Mouse (Mus musculus): Measurements from ENCODE around the gene Utp4. TPM values are rescaled to one million over a fixed set of nuclear protein-coding genes. Genes with fewer than 3 reads are reported as not detected.
"Not testable (repeated sequence)": the region's sequence is repeated elsewhere in the genome, so short reads cannot be mapped to it uniquely, and the experiment has no call there.

Gene Utp4
- polyA plus RNA-seq, 1 experiment from 2014 or later = 59.2 TPM

- DNase-seq (ENCODE audit: low spot score) = no peak
- no peak for ATAC-seq (replicated peaks; ENCODE audit: low FRiP score, low read depth)
- 85% methylated on average over 8 of the region's 8 CpGs for WGBS
- no peaks in the 10 kb centered on the region for H3K9me3 ChIP-seq (replicated peaks; ENCODE audit: low read length)
- H3K36me3 ChIP-seq (ENCODE audit: insufficient read depth, low read length) = peaks cover 32% of the 10 kb centered on the region
- H3K27me3 ChIP-seq (ENCODE audit: insufficient read depth, low read length) = no peaks in the 10 kb centered on the region
- H3K4me1 ChIP-seq (replicated peaks; ENCODE audit: insufficient read depth, low read length) = no peaks in the 10 kb centered on the region
- TF ChIP-seq CTCF (IDR thresholded peaks at IDR 0.05; ENCODE audit: low read depth) = no peak
- no peak overlapping the region for H3K4me2 ChIP-seq (ENCODE audit: low read length)
- H3K4me3 ChIP-seq (replicated peaks; ENCODE audit: low read depth, low read length) = no peak overlapping the region
- no peak overlapping the region for H3K9ac ChIP-seq (ENCODE audit: low read depth, low read length)
- no peak overlapping the region for H3K27ac ChIP-seq
These were observed 13.2 kb upstream of the Utp4 start for GRCm38 (mm10) chr8:106880121-106880707.

GRCm38 (mm10) chr8:106884094-106884493 lies 9.3 kb upstream of the Utp4 start:
- not testable (repeated sequence) for H3K27me3 ChIP-seq (ENCODE audit: insufficient read depth, low read length); H3K4me2 ChIP-seq (ENCODE audit: low read length); H3K27ac ChIP-seq; H3K4me3 ChIP-seq (replicated peaks; ENCODE audit: low read depth, low read length); ATAC-seq (replicated peaks; ENCODE audit: low FRiP score, low read depth); H3K9me3 ChIP-seq (replicated peaks; ENCODE audit: low read length); H3K9ac ChIP-seq (ENCODE audit: low read depth, low read length); DNase-seq (ENCODE audit: low spot score); H3K4me1 ChIP-seq (replicated peaks; ENCODE audit: insufficient read depth, low read length)
- WGBS = 73% methylated on average over 11 of the region's 11 CpGs
- H3K36me3 ChIP-seq (ENCODE audit: insufficient read depth, low read length) = peaks cover 40% of the 10 kb centered on the region

GRCm38 (mm10) chr8:106884826-106885400 lies 8.5 kb upstream of the Utp4 start:
- ATAC-seq (replicated peaks; ENCODE audit: low FRiP score, low read depth); H3K9ac ChIP-seq (ENCODE audit: low read depth, low read length); H3K4me1 ChIP-seq (replicated peaks; ENCODE audit: insufficient read depth, low read length); H3K4me3 ChIP-seq (replicated peaks; ENCODE audit: low read depth, low read length); H3K4me2 ChIP-seq (ENCODE audit: low read length); H3K27ac ChIP-seq; H3K27me3 ChIP-seq (ENCODE audit: insufficient read depth, low read length); H3K9me3 ChIP-seq (replicated peaks; ENCODE audit: low read length); DNase-seq (ENCODE audit: low spot score): not testable (repeated sequence)
- H3K36me3 ChIP-seq (ENCODE audit: insufficient read depth, low read length) = peaks cover 34% of the 10 kb centered on the region
- WGBS = 81% methylated on average over 4 of the region's 4 CpGs

- TF ChIP-seq CTCF (IDR thresholded peaks at IDR 0.05; ENCODE audit: low read depth) = peak; percentile 94
- DNase-seq (ENCODE audit: low spot score) (peak; percentile 94), ATAC-seq (replicated peaks; ENCODE audit: low FRiP score, low read depth) (0 out of 2 replicates have a peak, but pooled peaks have one; percentile 35)
- Histone ChIP-seq H3K4me3 (replicated peaks; ENCODE audit: low read depth, low read length) (no peak overlapping the region), H3K9ac (ENCODE audit: low read depth, low read length) (no peak overlapping the region), H3K4me1 (replicated peaks; ENCODE audit: insufficient read depth, low read length) (peaks cover 10% of the 10 kb centered on the region; the same call in 1 of the 2 replicates), H3K4me2 (ENCODE audit: low read length) (no peak overlapping the region), H3K36me3 (ENCODE audit: insufficient read depth, low read length) (peaks cover 25% of the 10 kb centered on the region), H3K27ac (no peak overlapping the region), H3K9me3 (replicated peaks; ENCODE audit: low read length) (no peaks in the 10 kb centered on the region), H3K27me3 (ENCODE audit: insufficient read depth, low read length) (no peaks in the 10 kb centered on the region)
- 35% methylated on average over 5 of the region's 5 CpGs for WGBS
These were observed 5.9 kb upstream of the Utp4 start for GRCm38 (mm10) chr8:106887336-106888189.

- WGBS = 73% methylated on average over 3 of the region's 3 CpGs
- H3K9ac ChIP-seq (ENCODE audit: low read depth, low read length) = no peak overlapping the region
- no peak for DNase-seq (ENCODE audit: low spot score)
These were observed 4.6 kb upstream of the Utp4 start for GRCm38 (mm10) chr8:106888803-106889202.

GRCm38 (mm10) chr8:106892210-106892805 lies 1.1 kb upstream of the Utp4 start:
- no peak for TF ChIP-seq CTCF (IDR thresholded peaks at IDR 0.05; ENCODE audit: low read depth)
- peak overlapping the region; percentile 96 for H3K9ac ChIP-seq (ENCODE audit: low read depth, low read length)
- H3K27me3 ChIP-seq (ENCODE audit: insufficient read depth, low read length) = no peaks in the 10 kb centered on the region
- peak; percentile 85 for DNase-seq (ENCODE audit: low spot score)
- H3K4me2 ChIP-seq (ENCODE audit: low read length) = peak overlapping the region; percentile 70
- peaks cover 10% of the 10 kb centered on the region; the same call in 1 of the 2 replicates for H3K4me1 ChIP-seq (replicated peaks; ENCODE audit: insufficient read depth, low read length)
- H3K4me3 ChIP-seq (replicated peaks; ENCODE audit: low read depth, low read length) = peak overlapping the region; percentile 65
- no peaks in the 10 kb centered on the region for H3K9me3 ChIP-seq (replicated peaks; ENCODE audit: low read length)
- peak overlapping the region; percentile 96 for H3K27ac ChIP-seq
- ATAC-seq (replicated peaks; ENCODE audit: low FRiP score, low read depth) = no peak
- WGBS = under 1% methylated on average over 15 of the region's 15 CpGs
- H3K36me3 ChIP-seq (ENCODE audit: insufficient read depth, low read length) = peaks cover 5% of the 10 kb centered on the region; the same call in 1 of the 2 replicates

More at GRCm38 (mm10) chr8:106888803-106889202, 4.6 kb upstream of the Utp4 start:
- no peak for TF ChIP-seq CTCF (IDR thresholded peaks at IDR 0.05; ENCODE audit: low read depth)
- Histone ChIP-seq H3K4me1 (replicated peaks; ENCODE audit: insufficient read depth, low read length) (peaks cover 10% of the 10 kb centered on the region; the same call in 1 of the 2 replicates), H3K27me3 (ENCODE audit: insufficient read depth, low read length) (no peaks in the 10 kb centered on the region), H3K9me3 (replicated peaks; ENCODE audit: low read length) (no peaks in the 10 kb centered on the region), H3K27ac (no peak overlapping the region), H3K36me3 (ENCODE audit: insufficient read depth, low read length) (peaks cover 19% of the 10 kb centered on the region), H3K4me3 (replicated peaks; ENCODE audit: low read depth, low read length) (no peak overlapping the region), H3K4me2 (ENCODE audit: low read length) (no peak overlapping the region)
- ATAC-seq (replicated peaks; ENCODE audit: low FRiP score, low read depth) = no peak
